Mouse (Mus musculus) spleen, adult 10 weeks (tissue): ENCODE data around the gene Chst4. TPM values are rescaled to one million over a fixed set of nuclear protein-coding genes. Genes with fewer than 3 reads are reported as not detected.

Source experiments
- polyA plus RNA-seq: library from polyadenylated mRNA; stranded (reverse); fragments of 350-450 nt; fragmentation: Illumina TruSeq; extraction: RNeasy Lipid Tissue Mini Kit (QIAGEN cat#74804); gene quantifications from one replicate; pipeline ENCODE4 v1.2.3, GENCODE M21; 2015; ENCODE audit warnings: low replicate concordance; ENCODE audit not compliant: insufficient read depth

The Chst4 gene
- 0.30 TPM for polyA plus RNA-seq

DNA sequence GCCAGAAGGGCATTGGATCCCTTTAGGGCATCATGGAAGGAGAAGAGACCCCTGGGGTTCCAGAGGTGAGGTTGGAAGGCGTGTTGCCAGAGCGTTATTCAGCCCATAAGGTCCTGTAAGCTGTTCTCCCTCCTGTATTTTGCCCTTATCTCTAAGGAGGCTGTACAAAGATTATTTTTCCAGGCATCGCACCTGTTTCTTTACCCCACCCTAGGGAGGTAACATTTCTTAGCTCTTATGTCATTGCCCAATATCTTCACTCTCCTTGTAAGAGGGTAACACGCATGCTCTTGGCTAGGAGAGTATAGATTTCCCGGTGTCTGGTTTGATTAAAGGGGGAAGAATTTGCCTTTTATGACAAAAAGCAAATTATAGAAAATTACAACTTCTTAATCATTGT lies at the start of gene Chst4:
TSS of gene Chst4 (minus strand) at position 82 of the 400 bp plus-strand sequence.

DNA sequence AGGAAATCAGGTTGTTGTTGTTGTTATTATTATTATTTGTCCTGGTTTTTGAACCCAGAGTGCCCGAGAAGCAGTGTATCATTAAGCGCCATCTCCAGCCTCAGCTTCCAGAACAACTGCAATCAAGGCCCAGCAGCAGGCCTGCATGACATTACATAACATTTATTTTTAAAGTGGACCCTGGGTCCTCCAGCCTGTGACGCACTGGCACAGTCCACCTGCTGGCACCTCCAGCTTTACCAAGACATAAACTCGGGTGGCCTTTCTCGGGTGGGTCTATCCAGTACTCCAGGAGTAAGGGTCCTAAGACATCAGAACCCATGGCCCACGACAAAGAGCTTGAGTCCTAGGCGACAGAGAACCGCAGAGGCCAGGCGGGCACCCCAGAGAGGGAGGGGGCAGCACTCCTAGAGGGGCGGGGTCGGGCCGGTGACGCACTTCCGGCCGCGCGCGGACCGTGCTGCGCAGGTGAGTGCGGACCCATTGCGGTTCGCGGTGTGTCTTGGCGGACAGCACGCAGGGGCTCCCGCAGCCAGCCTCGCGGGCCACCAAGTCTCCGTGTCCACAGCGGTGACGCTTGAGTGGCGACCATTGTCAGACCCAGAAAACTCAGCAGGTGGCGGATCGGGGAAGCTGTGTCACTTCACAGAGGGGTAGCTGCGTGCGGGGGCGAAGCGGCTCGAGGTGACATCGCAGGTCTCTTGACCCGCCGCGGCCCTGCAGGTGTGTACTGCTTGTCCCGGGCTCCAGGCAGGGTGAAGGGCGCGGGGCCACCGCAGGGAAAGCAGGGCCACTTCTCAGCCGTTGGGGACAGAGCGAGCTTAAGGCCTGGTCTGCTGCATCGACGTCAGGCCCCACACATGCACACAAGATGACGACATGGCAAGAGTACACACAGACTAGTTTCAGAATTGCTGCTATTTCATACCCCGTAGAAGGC lies 40.0 kb upstream of the Chst4 start, which contains the start of gene Zfp612:
TSS of gene Zfp612 (plus strand) at position 465 of the 940 bp plus-strand sequence.

DNA sequence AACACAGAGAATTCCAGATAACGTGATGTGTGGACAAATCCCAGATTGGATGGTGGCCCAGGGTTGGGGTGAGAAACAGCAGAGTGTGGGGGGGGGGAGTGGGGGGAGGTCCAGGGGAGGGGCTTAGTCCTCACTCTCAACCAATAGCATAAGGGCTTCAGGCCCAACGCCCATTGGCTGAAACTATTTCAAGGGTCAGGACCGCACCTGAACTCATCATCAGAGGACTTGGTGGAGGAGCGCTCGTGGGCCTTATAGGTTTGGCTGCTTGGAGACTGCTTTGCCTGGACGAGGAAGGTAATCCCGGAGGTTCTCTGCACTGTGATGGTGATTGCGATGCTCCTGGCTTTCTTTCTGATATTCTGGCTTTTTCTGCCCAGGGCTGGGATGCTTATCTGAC lies 49.3 kb downstream of the Chst4 start, which contains the start of gene Tat:
TSS of gene Tat (plus strand) at position 214 of the 400 bp plus-strand sequence.

Other genes with a start within 250 kb of the Chst4 start
- gene Phlpp2, start 171.2 kb downstream of the Chst4 start, polyA plus RNA-seq, result 11.9 TPM
- gene Marveld3, start 77.5 kb downstream of the Chst4 start, polyA plus RNA-seq, result not detected
- gene Tat, start 49.3 kb downstream of the Chst4 start, polyA plus RNA-seq, result not detected
- 0.61 TPM for gene Zfp612, start 40.0 kb upstream of the Chst4 start, polyA plus RNA-seq
- gene Gm21964, start 61.5 kb upstream of the Chst4 start, polyA plus RNA-seq, result not detected
- gene Gm17720, start 63.0 kb upstream of the Chst4 start, polyA plus RNA-seq, result not detected
- not detected for gene Calb2, start 128.5 kb upstream of the Chst4 start, polyA plus RNA-seq
- 7.0 TPM for gene Cmtr2, start 175.9 kb upstream of the Chst4 start, polyA plus RNA-seq
- 0.04 TPM for gene Hydin, start 227.2 kb upstream of the Chst4 start, polyA plus RNA-seq